Mouse (Mus musculus) limb, embryonic 14.5 days (tissue): Measurements from ENCODE around the gene Spcs1. TPM values are rescaled to one million over a fixed set of nuclear protein-coding genes. Genes with fewer than 3 reads are reported as not detected.

Experiments used
- ATAC-seq: fragments of 200-750 bp; cut with Nextera tagmentation; 2 replicates; pipeline ENCODE4 v1.8.0; 2017; ENCODE audit warnings: low read depth, moderate number of reproducible peaks, moderate TSS enrichment; ENCODE audit not compliant: low FRiP score
- DNase-seq: peaks from one replicate; pipeline ENCODE4 v3.0.0-alpha.2; 2015; ENCODE audit warnings: low spot score
- H3K27ac ChIP-seq: fragments of 300-500 bp; sonication (generic); replicated peaks from 2 replicates; pipeline ENCODE4 v1.5.1; 2014; ENCODE audit warnings: low read depth, mild to moderate bottlenecking, low read length, moderate library complexity, mixed read lengths
- H3K27me3 ChIP-seq: fragments of 300-500 bp; sonication (generic); 2 replicates; pipeline ENCODE4 v1.6.1; 2014; ENCODE audit warnings: low read length, mixed read lengths; ENCODE audit not compliant: control insufficient read depth, insufficient read depth
- H3K36me3 ChIP-seq: fragments of 300-500 bp; sonication (generic); 2 replicates; pipeline ENCODE4 v1.6.1; 2014; ENCODE audit warnings: mild to moderate bottlenecking, low read length, moderate library complexity, mixed read lengths; ENCODE audit not compliant: control insufficient read depth, insufficient read depth
- H3K4me1 ChIP-seq: fragments of 300-500 bp; sonication (generic); 2 replicates; pipeline ENCODE4 v1.6.1; 2014; ENCODE audit warnings: antibody characterized with exemption, low read length, mixed read lengths; ENCODE audit not compliant: control insufficient read depth, insufficient read depth
- H3K4me2 ChIP-seq: fragments of 300-500 bp; sonication (generic); replicated peaks from 2 replicates; pipeline ENCODE4 v1.6.1; 2014; ENCODE audit warnings: low read depth, mild to moderate bottlenecking, low read length, moderate library complexity; ENCODE audit not compliant: severe bottlenecking
- H3K4me3 ChIP-seq: fragments of 300-500 bp; sonication (generic); replicated peaks from 2 replicates; pipeline ENCODE4 v1.5.1; 2014; ENCODE audit warnings: low read length
- H3K9ac ChIP-seq: fragments of 300-500 bp; sonication (generic); 2 replicates; pipeline ENCODE4 v1.6.1; 2014; ENCODE audit warnings: mild to moderate bottlenecking, low read depth, low read length, moderate library complexity; ENCODE audit not compliant: severe bottlenecking
- H3K9me3 ChIP-seq: fragments of 300-500 bp; sonication (generic); 2 replicates; pipeline ENCODE4 v1.6.1; 2016; ENCODE audit warnings: low read length; ENCODE audit not compliant: control insufficient read depth
- POLR2A ChIP-seq: fragments of 200-500 bp; IDR thresholded peaks from 2 replicates; pipeline ENCODE4 v1.8.0; 2012; ENCODE audit warnings: inconsistent platforms, mild to moderate bottlenecking, moderate library complexity, borderline replicate concordance; ENCODE audit not compliant: insufficient read depth, insufficient read length; ENCODE audit errors: extremely low read depth
- WGBS: fragments of 180-500 bp; shearing (Covaris S2); extraction: QIAGEN DNeasy Blood & Tissue Kit; methylation state at CpG from one replicate; pipeline ENCODE4 v1.1.7; 2014; 5-methylcytosine and 5-hydroxymethylcytosine counted together
- polyA plus RNA-seq, 2 experiments: library from polyadenylated mRNA; depleted of rRNA in 1 of 2; stranded (reverse) in 1 of 2; unstranded in 1 of 2; fragments of >200 nt; fragmentation: Nextera tagmentation in 1 of 2; extraction: Ambion mirVana in 1 of 2; gene quantifications; 2 replicates each; pipeline versions ENCODE4 v1.2.1 to v1.2.3; 2012 to 2014

Gene Spcs1
- polyA plus RNA-seq, 2 experiments = 339 to 460 TPM

DNA sequence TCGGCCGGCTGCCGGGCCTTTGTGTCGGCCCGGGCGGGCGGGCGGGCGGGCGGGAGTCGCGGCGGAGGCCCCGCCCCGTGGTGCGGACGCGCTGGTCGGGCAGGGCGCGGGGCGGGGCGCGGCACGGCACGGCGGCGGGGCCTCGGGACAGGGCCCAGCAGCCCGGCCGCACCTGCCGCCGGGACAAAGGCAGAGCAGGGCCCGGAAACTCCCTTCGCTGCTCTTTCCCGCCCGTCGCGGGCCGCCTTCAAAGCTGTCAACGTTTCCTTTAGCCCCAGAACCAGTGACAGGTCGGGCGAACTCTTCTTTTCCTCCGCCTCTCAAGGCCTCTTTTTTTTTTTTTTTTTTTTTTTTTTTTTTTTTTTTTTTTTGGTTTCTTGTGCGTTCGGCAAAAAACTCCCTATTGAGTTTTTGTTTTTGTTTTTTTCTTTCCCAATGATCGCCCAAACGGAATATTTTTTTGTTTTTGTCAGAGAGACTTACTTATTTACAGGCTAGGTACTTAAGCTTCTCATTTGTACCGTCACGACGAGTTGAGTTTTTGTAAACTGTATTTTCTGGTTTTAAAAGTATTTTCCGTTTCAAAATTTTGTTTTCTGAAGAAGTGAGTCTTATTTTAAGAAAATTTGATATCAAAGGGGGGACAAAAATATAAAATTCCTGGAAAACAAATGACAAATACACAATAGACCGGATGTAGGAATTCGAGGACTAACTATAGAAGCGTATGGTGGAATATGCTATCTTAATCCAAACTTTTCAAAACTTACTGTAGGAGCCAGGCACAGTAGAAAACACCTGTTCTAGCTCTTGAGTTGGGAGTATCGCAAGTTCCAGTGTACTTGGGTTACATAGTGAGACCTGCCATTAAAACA lies 18.1 kb upstream of the Spcs1 start:
- peak overlapping the region; percentile 95 for H3K9ac ChIP-seq
- H3K4me1 ChIP-seq = peaks cover 13% of the 10 kb centered on the region
- 8% methylated on average over 22 of the region's 56 CpGs for WGBS
- peaks cover 43% of the 10 kb centered on the region for H3K36me3 ChIP-seq
- H3K9me3 ChIP-seq = no peaks in the 10 kb centered on the region
- peak; percentile 92 for ATAC-seq
- TF ChIP-seq POLR2A = 0 out of 2 replicates have a peak, but pooled peaks have one; percentile 53
- DNase-seq = peak; percentile 79
- H3K4me3 ChIP-seq = peak overlapping the region; percentile 48
- H3K4me2 ChIP-seq = peak overlapping the region; percentile 47
- peak overlapping the region; percentile 97 for H3K27ac ChIP-seq
- no peaks in the 10 kb centered on the region for H3K27me3 ChIP-seq

DNA sequence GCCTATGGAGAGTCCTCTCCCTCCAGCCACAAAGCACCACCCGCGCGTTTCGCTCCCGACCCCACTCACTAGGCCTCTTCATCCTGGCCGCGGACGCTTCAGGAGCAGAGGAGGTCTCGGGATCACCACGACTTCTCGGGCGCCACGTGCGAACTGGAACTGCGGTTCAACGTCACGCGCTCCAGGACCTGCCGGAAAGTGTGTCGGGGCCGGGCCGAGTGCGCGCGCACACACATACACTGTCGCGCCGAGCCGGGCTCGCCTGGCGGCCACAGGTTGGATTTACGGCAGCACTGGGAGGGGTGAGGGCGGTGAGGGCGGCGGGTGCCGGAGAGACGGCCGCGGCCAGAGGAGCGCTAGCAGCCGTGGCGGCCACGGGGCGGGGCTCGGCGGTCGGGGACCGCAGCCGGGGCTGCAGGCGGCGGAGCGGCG lies 17.4 kb upstream of the Spcs1 start, which contains the start of the genes Pbrm1 and Gnl3:
Pbrm1 (plus strand) TSS at position 279 of the 432 bp plus-strand sequence.
Gnl3 (minus strand) TSS at position 293 of the 432 bp plus-strand sequence.
- H3K4me3 ChIP-seq = peak within 1 kb of the TSS; percentile 48
- H3K27ac ChIP-seq = peak within 1 kb of the TSS; percentile 97
- DNase-seq (peak; percentile 96), ATAC-seq (peak; percentile 97)
- peaks cover 43% of the 10 kb centered on the region for H3K36me3 ChIP-seq
- peak within 1 kb of the TSS; percentile 65 for H3K4me2 ChIP-seq
- peak within 1 kb of the TSS; percentile 95 for H3K9ac ChIP-seq
- H3K9me3 ChIP-seq = no peaks in the 10 kb centered on the region
- WGBS = 0% methylated on average over 40 of the region's 53 CpGs
- 0 out of 2 replicates have a peak, but pooled peaks have one; percentile 57 for TF ChIP-seq POLR2A
- H3K4me1 ChIP-seq = peaks cover 13% of the 10 kb centered on the region
- H3K27me3 ChIP-seq = no peaks in the 10 kb centered on the region

DNA sequence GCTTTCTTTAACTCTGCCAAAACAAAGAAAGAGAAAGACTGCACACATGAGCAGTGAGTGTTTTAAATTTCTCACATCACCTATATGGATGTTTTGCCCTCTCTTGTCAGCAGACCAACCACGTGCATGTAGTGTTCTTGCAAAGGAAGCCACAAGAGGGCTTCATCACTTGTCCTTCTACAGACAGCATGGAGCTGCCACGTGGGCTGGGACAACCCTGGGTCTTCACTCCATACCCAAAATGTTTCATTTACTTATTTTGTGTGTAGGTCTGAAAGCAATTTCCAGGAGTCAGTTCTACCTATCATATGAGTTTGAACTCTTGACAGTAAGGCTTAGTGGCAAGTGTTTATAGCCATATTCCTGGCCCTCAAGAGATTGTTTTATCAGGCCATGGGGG lies 16.4 kb upstream of the Spcs1 start:
- Histone ChIP-seq H3K36me3 (peaks cover 52% of the 10 kb centered on the region), H3K4me2 (peak overlapping the region; percentile 65), H3K9me3 (no peaks in the 10 kb centered on the region), H3K4me1 (peaks cover 13% of the 10 kb centered on the region), H3K27me3 (no peaks in the 10 kb centered on the region), H3K27ac (no peak overlapping the region), H3K4me3 (peak overlapping the region; percentile 48), H3K9ac (peak overlapping the region; percentile 95)
- DNase-seq = no peak
- no peak for ATAC-seq
- no peak for TF ChIP-seq POLR2A
- whole genome bisulfite sequencing = 0% methylated on average over 2 of the region's 2 CpGs

DNA sequence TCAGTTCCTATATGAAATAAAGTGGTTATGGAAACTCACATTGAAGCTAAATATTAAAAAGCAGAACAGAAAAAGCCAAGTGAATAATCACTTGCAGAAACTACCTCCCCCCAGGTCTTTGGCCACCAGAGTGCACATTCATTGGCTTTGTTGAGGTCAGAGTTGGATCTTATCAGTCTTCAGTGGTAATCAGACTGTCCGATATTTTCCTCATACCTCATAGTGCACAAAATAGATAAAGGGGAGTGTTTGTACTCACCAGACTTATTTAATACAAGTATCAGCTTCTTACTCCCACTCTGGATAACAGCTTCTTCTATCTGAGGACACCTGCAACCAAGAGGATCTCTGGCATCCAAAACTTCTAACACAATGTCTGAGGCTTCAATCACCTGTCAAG lies 14.6 kb upstream of the Spcs1 start:
- 96% methylated on average over 1 of the region's 1 CpGs for WGBS
- Histone ChIP-seq H3K27me3 (no peaks in the 10 kb centered on the region), H3K4me3 (no peak overlapping the region), H3K4me2 (no peak overlapping the region), H3K9me3 (no peaks in the 10 kb centered on the region), H3K9ac (no peak overlapping the region), H3K4me1 (peaks cover 13% of the 10 kb centered on the region), H3K27ac (no peak overlapping the region), H3K36me3 (peaks cover 65% of the 10 kb centered on the region)
- DNase-seq (no peak), ATAC-seq (no peak)
- no peak for TF ChIP-seq POLR2A

DNA sequence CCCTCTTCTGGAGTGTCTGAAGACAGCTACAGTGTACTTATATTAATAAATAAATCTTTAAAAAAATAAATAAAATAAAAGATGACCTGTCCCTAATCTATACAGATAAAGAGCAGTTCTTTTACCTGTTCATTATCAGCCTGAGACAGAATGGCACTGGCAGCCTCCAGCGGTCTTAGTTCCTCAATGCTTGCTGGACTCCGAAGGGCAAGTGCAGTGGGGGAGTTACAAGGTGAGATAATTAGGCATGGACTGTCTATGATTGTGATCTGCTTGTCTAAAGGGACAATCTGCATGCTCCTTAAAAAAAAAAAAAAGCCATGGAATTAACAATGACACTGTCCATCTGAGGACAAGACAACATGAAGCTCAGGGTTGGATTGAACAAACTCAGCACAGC lies 12.5 kb upstream of the Spcs1 start:
- TF ChIP-seq POLR2A = no peak
- H3K27ac ChIP-seq = no peak overlapping the region
- no peaks in the 10 kb centered on the region for H3K9me3 ChIP-seq
- peaks cover 85% of the 10 kb centered on the region for H3K36me3 ChIP-seq
- peaks cover 10% of the 10 kb centered on the region for H3K4me1 ChIP-seq
- H3K4me2 ChIP-seq = no peak overlapping the region
- no peak for DNase-seq
- 97% methylated on average over 2 of the region's 2 CpGs for WGBS
- no peak overlapping the region for H3K4me3 ChIP-seq
- no peak overlapping the region for H3K9ac ChIP-seq
- H3K27me3 ChIP-seq = no peaks in the 10 kb centered on the region
- no peak for ATAC-seq
